8 mouse cellular contexts compared by ENCODE assay signal in genomic region chr12:55302485-55303441, GRCm38 (mm10). TPM values are rescaled to one million over a fixed set of nuclear protein-coding genes. Genes with fewer than 3 reads are reported as not detected.
A peak's percentile ranks its signal among the peaks of the same experiment; 100 is the strongest.
DNase-seq lines count a peak whose midpoint lies in the region; ATAC-seq and TF ChIP-seq lines count a peak whose summit lies in the region.

Gene Ppp2r3c, minus strand, starts transcription at chr12:55302998.

- H3K4me3 ChIP-seq in embryonic facial prominence, embryonic 14.5 days (ENCODE audit: low read depth, low read length) = peak within 1 kb of the TSS; percentile 49
- peak within 1 kb of the TSS; percentile 73 for H3K4me3 ChIP-seq in heart, adult 2 months
- H3K4me3 ChIP-seq in limb, embryonic 13.5 days = peak within 1 kb of the TSS; percentile 63
- peak within 1 kb of the TSS; percentile 68 for H3K4me3 ChIP-seq in midbrain, embryonic 16.5 days (ENCODE audit: low read depth, low read length)

- peak within 1 kb of the TSS; percentile 68 for H3K4me2 ChIP-seq in embryonic facial prominence, embryonic 14.5 days (ENCODE audit: low read depth, low read length)
- H3K4me2 ChIP-seq in limb, embryonic 13.5 days (replicated peaks) = peak within 1 kb of the TSS; percentile 73
- peak within 1 kb of the TSS; percentile 87 for H3K4me2 ChIP-seq in midbrain, embryonic 16.5 days (ENCODE audit: low read length)

- under 1% methylated on average over 55 of the region's 55 CpGs for WGBS in embryonic facial prominence, embryonic 14.5 days
- WGBS in heart, adult 2 months = under 1% methylated on average over 55 of the region's 55 CpGs
- WGBS in limb, embryonic 13.5 days = under 1% methylated on average over 55 of the region's 55 CpGs
- WGBS in midbrain, embryonic 16.5 days = under 1% methylated on average over 55 of the region's 55 CpGs

- ATAC-seq in embryonic facial prominence, embryonic 14.5 days (ENCODE audit: low read depth) = peak; percentile 96
- peak; percentile 94 for ATAC-seq in limb, embryonic 13.5 days (ENCODE audit: low FRiP score, low read depth)
- ATAC-seq in midbrain, embryonic 16.5 days = peak; percentile 96

- intact Hi-C loops in heart, adult 2 months (cut with DNase I) = loop anchor here (5.0 to 10.0 kb wide), 2 partner anchors 315 to 532 kb away; partner anchors contain the start of genes Brms1l and Gm20403

- no peak for TF ChIP-seq CTCF in heart, adult 2 months (IDR thresholded peaks at IDR 0.05)

- H3K36me3 ChIP-seq in embryonic facial prominence, embryonic 14.5 days (ENCODE audit: control insufficient read depth, insufficient read depth, low read length) = peaks cover 17% of the 10 kb centered on the region
- peaks cover 4% of the 10 kb centered on the region for H3K36me3 ChIP-seq in heart, adult 2 months (ENCODE audit: control insufficient read depth, insufficient read depth, low read length)
- H3K36me3 ChIP-seq in limb, embryonic 13.5 days = peaks cover 27% of the 10 kb centered on the region
- H3K36me3 ChIP-seq in midbrain, embryonic 16.5 days (ENCODE audit: control insufficient read depth, insufficient read depth, low read length) = 0 out of 2 replicates have a peak, but pooled peaks cover 4% of the 10 kb centered on the region

- peak within 1 kb of the TSS; percentile 78 for H3K9ac ChIP-seq in embryonic facial prominence, embryonic 14.5 days (ENCODE audit: low read depth, low read length)
- H3K9ac ChIP-seq in heart, adult 2 months (ENCODE audit: low read depth, low read length) = peak within 1 kb of the TSS; percentile 84
- H3K9ac ChIP-seq in limb, embryonic 13.5 days = peak within 1 kb of the TSS; percentile 78
- peak within 1 kb of the TSS; percentile 71 for H3K9ac ChIP-seq in midbrain, embryonic 16.5 days (ENCODE audit: low read depth, low read length)

- TF ChIP-seq EP300 in heart, adult 2 months (IDR thresholded peaks at IDR 0.05; ENCODE audit: insufficient read depth, low read depth, low read length) = peak; percentile 54

- H3K27ac ChIP-seq in embryonic facial prominence, embryonic 14.5 days (replicated peaks; ENCODE audit: low read depth, low read length) = peak within 1 kb of the TSS; percentile 92
- H3K27ac ChIP-seq in heart, adult 2 months = peak within 1 kb of the TSS; percentile 98
- H3K27ac ChIP-seq in limb, embryonic 13.5 days = peak within 1 kb of the TSS; percentile 95
- peak within 1 kb of the TSS; percentile 85 for H3K27ac ChIP-seq in midbrain, embryonic 16.5 days (ENCODE audit: low read length)

- no peaks in the 10 kb centered on the region for H3K9me3 ChIP-seq in embryonic facial prominence, embryonic 14.5 days (ENCODE audit: control insufficient read depth, low read length)
- H3K9me3 ChIP-seq in limb, embryonic 13.5 days = no peaks in the 10 kb centered on the region
- H3K9me3 ChIP-seq in midbrain, embryonic 16.5 days (replicated peaks; ENCODE audit: control insufficient read depth, low read length, poor library complexity, severe bottlenecking) = no peaks in the 10 kb centered on the region

- peaks cover 19% of the 10 kb centered on the region for H3K4me1 ChIP-seq in embryonic facial prominence, embryonic 14.5 days (ENCODE audit: control insufficient read depth, insufficient read depth, low read length)
- H3K4me1 ChIP-seq in heart, adult 2 months (ENCODE audit: control insufficient read depth, insufficient read depth, low read length) = peaks cover 6% of the 10 kb centered on the region
- peaks cover 27% of the 10 kb centered on the region for H3K4me1 ChIP-seq in limb, embryonic 13.5 days
- H3K4me1 ChIP-seq in midbrain, embryonic 16.5 days (ENCODE audit: control insufficient read depth, insufficient read depth, low read length) = peaks cover 32% of the 10 kb centered on the region

- TF ChIP-seq POLR2A in heart, adult 2 months (IDR thresholded peaks at IDR 0.05; ENCODE audit: insufficient read depth, low read depth, low read length) = peak; percentile 76

- H3K79me2 ChIP-seq in heart, adult 2 months (replicated peaks; ENCODE audit: control insufficient read depth, insufficient read depth, low read length) = no peaks in the 10 kb centered on the region

- no peaks in the 10 kb centered on the region for H3K27me3 ChIP-seq in embryonic facial prominence, embryonic 14.5 days (replicated peaks; ENCODE audit: control insufficient read depth, insufficient read depth, low read length)
- no peaks in the 10 kb centered on the region for H3K27me3 ChIP-seq in heart, adult 2 months (ENCODE audit: control insufficient read depth, insufficient read depth, low read length)
- H3K27me3 ChIP-seq in limb, embryonic 13.5 days = no peaks in the 10 kb centered on the region
- no peaks in the 10 kb centered on the region for H3K27me3 ChIP-seq in midbrain, embryonic 16.5 days (ENCODE audit: control insufficient read depth, insufficient read depth, low read depth, low read length)

- DNase-seq in 3T3-L1 (ENCODE audit: low read depth, low spot score) = peak; percentile 97
- DNase-seq in adrenal gland, postnatal 4 days (ENCODE audit: low spot score in 2 of 2) = peak; percentile 64 to 81
- peak; percentile 98 for DNase-seq in embryonic facial prominence, embryonic 14.5 days (ENCODE audit: low spot score)
- peak; percentile 90 to 93 for DNase-seq in heart, adult 2 months
- DNase-seq in kidney, adult 8-10 months = peak; percentile 93 to 95
- peak; percentile 86 to 91 for DNase-seq in spleen, postnatal 10 days (ENCODE audit: low spot score in 2 of 2)

RNA-seq across cellular contexts. Expression of gene Ppp2r3c, which starts in this region (rescaled TPM):
- 10 to 100 TPM; 16.6 to 17.6 TPM for total RNA-seq in adrenal gland, postnatal 4 days (2021)
- polyA plus RNA-seq in embryonic facial prominence, embryonic 14.5 days (2014; fragmentation: Nextera tagmentation; extraction: Ambion mirVana) = 12.4 and 12.6 TPM in 2 replicates
- 10 to 100 TPM in 1 of 2 experiments, 1 to 10 TPM in 1; 8.0 to 11.8 TPM for total RNA-seq in heart, adult 2 months (2021)
- polyA plus RNA-seq in heart, adult 2 months (2012; rRNA removed) = 2.5 and 4.4 TPM in 2 replicates
- 16.7 and 17.5 TPM in 2 replicates for polyA plus RNA-seq in limb, embryonic 13.5 days (2015; fragmentation: Nextera tagmentation; extraction: Ambion mirVana)
- polyA plus RNA-seq in midbrain, embryonic 16.5 days (2015; fragmentation: Nextera tagmentation; extraction: Ambion mirVana) = 21.6 and 26.8 TPM in 2 replicates

Comparison
In these comparisons a context has a peak if more than half of its experiments do, and no peak if none do; other contexts are left out.
1. Peak in every context shown above with its lines: DNase-seq, ATAC-seq, H3K4me3 ChIP-seq and H3K27ac ChIP-seq.